Mouse (Mus musculus): ENCODE measurements around the gene Cyp39a1. TPM values are rescaled to one million over a fixed set of nuclear protein-coding genes. Genes with fewer than 3 reads are reported as not detected.
A peak's percentile ranks its signal among the peaks of the same experiment; 100 is the strongest.

Gene Cyp39a1
- polyA plus RNA-seq, 1 experiment = 1.7 TPM

DNA sequence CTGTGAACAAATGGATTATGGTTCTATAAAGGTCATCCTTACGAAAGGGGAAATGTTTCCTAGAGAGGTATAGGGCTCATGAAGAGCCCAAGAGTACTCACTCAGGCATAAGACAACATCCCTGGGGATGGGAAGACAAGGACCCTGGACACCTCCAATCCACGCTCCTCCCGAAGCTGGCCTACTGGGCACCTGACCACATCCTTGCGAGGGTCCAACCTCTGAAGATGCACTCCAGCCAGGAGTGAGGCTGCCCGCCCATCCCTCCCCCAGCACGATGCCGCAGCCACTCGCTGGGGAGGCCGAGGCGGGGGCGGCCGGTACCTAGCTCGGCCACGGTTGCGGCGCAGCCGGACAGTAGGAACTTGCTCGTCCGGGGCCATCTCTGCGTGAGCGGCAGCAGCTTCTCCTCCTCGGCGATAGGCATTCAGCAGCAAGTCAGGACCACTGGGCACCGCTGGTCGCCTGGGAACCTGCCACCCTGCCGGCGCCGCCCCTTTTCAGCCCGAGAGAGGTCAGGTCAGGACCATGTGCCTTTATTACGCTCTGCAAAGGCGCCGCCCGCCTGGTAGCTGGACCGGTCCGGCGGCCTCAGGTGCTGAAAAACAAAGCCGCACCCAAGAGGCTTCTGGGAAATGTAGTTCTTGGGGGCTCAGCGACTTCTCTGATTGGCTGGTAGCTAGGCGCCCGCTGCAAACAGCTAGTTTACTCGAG lies 492 bp upstream of the Cyp39a1 start, which contains the start of gene Slc25a27:
Gene Slc25a27 (minus strand): TSS at position 639 of the 714 bp plus-strand sequence.
- no peak within 1 kb of the TSS for H3ac ChIP-seq (ENCODE audit: control insufficient read depth, insufficient read length)
- peak within 1 kb of the TSS; percentile 89 for H3K4me2 ChIP-seq (ENCODE audit: low read depth)
- TF ChIP-seq POLR2A (IDR thresholded peaks at IDR 0.05; ENCODE audit: insufficient read length, low read depth) = peak; percentile 32
- no peak for TF ChIP-seq MAX (IDR thresholded peaks at IDR 0.05; ENCODE audit: low read depth)
- no peaks in the 10 kb centered on the region for H3K27me3 ChIP-seq (ENCODE audit: control insufficient read depth, insufficient read depth, insufficient read length)
- peak within 1 kb of the TSS; percentile 55 for H3K4me3 ChIP-seq
- H3K79me2 ChIP-seq (ENCODE audit: control insufficient read depth, insufficient read depth) = no peaks in the 10 kb centered on the region
- no peaks in the 10 kb centered on the region for H3K36me3 ChIP-seq (ENCODE audit: control insufficient read depth, insufficient read depth)

DNA sequence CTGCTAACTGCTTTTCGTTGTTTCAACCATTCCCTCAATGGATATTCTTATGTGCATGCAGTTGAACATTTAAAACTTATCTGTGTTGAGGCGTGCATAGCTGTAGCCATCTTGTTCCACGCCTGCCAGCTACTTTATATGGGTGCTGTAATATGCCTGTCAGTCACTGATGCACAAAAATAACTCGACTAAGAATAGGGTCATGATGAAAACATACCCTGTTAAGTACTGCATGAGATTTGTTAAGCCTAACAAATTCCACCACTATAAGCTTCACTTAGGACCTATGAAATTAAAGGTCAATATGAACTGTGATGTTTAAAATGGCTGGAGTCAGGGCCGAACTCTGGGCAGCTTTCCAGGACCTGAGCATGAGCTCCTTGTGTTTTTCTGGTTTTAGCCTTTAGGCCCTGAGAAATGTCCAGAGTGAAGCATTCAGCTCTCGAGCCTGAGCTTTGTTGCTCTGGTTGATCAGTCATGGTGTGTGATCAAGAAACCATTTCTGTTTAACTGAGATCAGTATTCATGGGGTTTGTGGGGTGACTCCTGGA lies 2.0 kb downstream of the Cyp39a1 start:
- Histone ChIP-seq H3K27me3 (ENCODE audit: control insufficient read depth, insufficient read depth, insufficient read length) (no peaks in the 10 kb centered on the region), H3ac (ENCODE audit: control insufficient read depth, insufficient read length) (no peak overlapping the region), H3K36me3 (ENCODE audit: control insufficient read depth, insufficient read depth) (no peaks in the 10 kb centered on the region), H3K4me3 (peak overlapping the region; percentile 55), H3K4me2 (ENCODE audit: low read depth) (peak overlapping the region; percentile 88), H3K79me2 (ENCODE audit: control insufficient read depth, insufficient read depth) (no peaks in the 10 kb centered on the region)
- no peak for TF ChIP-seq POLR2AphosphoS2 (IDR thresholded peaks at IDR 0.05; ENCODE audit: insufficient read length, low read depth)
- no peak for TF ChIP-seq SRF (IDR thresholded peaks at IDR 0.05; ENCODE audit: control insufficient read depth, insufficient read length, low read depth)
- no peak for TF ChIP-seq MAX (IDR thresholded peaks at IDR 0.05; ENCODE audit: low read depth)
- no peak for TF ChIP-seq POLR2A (IDR thresholded peaks at IDR 0.05; ENCODE audit: insufficient read length, low read depth)
- no peak for TF ChIP-seq REST (IDR thresholded peaks at IDR 0.05; ENCODE audit: insufficient read depth, insufficient read length)
- no peak for TF ChIP-seq USF1 (IDR thresholded peaks at IDR 0.05; ENCODE audit: low read depth)

DNA sequence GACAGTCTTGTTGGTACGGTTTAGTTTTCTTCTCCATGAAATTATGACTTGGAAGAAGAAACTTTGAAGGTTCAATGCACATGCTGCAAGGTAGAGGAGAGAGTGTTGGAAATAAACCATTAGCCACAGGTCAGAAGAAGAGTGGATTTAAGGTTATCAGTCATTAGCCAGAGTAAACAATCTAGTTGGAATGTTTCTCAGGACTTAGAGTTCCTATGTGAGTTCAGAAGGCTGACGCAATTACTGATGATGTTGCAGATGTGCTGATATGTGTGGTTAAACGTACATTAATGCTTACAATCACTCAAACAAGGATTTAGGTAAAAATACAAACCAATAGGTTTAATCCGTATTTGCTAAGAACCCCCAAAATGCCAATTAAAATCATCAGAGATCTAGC lies 4.7 kb downstream of the Cyp39a1 start:
- H3K4me2 ChIP-seq (ENCODE audit: low read depth) = no peak overlapping the region
- no peaks in the 10 kb centered on the region for H3K27me3 ChIP-seq (ENCODE audit: control insufficient read depth, insufficient read depth, insufficient read length)
- no peaks in the 10 kb centered on the region for H3K36me3 ChIP-seq (ENCODE audit: control insufficient read depth, insufficient read depth)
- H3K4me3 ChIP-seq = no peak overlapping the region
- H3K79me2 ChIP-seq (ENCODE audit: control insufficient read depth, insufficient read depth) = no peaks in the 10 kb centered on the region
- TF ChIP-seq CEBPB (IDR thresholded peaks at IDR 0.05; ENCODE audit: insufficient read depth, poor library complexity, severe bottlenecking) = no peak
- no peak overlapping the region for H3ac ChIP-seq (ENCODE audit: control insufficient read depth, insufficient read length)

DNA sequence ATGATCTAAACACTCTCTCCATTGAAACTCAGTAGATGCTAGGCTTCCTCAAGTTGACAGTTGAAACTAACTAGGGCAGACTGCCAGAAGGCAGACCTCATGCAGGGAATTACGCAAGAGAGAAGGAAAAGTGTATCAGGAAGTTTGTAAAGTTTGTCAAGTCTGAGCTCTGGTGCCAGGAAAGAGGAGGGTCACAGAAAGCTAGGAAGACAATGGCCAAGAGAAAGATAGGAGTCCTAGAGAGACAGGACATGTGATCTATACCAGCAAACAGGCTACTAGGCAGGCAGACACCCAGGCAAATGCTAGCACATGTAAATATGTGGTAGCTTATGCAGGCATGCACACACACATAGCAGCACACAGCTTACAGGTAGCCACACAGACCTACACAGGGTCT lies 8.0 kb downstream of the Cyp39a1 start:
- no peaks in the 10 kb centered on the region for H3K27me3 ChIP-seq (ENCODE audit: control insufficient read depth, insufficient read depth, insufficient read length)
- H3K79me2 ChIP-seq (ENCODE audit: control insufficient read depth, insufficient read depth) = no peaks in the 10 kb centered on the region
- H3ac ChIP-seq (ENCODE audit: control insufficient read depth, insufficient read length) = no peak overlapping the region
- no peaks in the 10 kb centered on the region for H3K36me3 ChIP-seq (ENCODE audit: control insufficient read depth, insufficient read depth)
- no peak overlapping the region for H3K4me2 ChIP-seq (ENCODE audit: low read depth)
- TF ChIP-seq CEBPB (IDR thresholded peaks at IDR 0.05; ENCODE audit: insufficient read depth, poor library complexity, severe bottlenecking) = peak; percentile 78; the same call in 1 of the 2 replicates
- no peak for TF ChIP-seq POLR2AphosphoS2 (IDR thresholded peaks at IDR 0.05; ENCODE audit: insufficient read length, low read depth)
- no peak overlapping the region for H3K4me3 ChIP-seq

DNA sequence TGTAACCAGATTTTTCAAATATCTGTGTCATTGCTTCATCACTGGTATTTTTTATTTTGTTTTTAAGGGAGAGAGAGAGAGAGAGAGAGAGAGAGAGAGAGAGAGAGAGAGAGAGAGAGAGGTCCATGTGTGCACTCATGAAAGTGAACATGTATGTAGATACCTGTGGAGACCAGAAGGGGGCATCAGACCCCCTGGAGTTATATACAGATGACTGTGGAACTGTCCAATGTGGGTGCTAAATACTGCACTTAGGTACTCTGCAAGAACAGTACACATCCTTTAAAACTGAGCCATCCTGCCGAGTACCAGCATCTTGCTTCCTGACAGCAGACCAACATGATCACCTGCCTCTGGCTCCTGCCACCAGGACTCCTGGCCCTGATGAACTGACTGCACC lies 9.0 kb downstream of the Cyp39a1 start:
- no peak for TF ChIP-seq SRF (IDR thresholded peaks at IDR 0.05; ENCODE audit: control insufficient read depth, insufficient read length, low read depth)
- no peak for TF ChIP-seq TCF12 (IDR thresholded peaks at IDR 0.05; ENCODE audit: insufficient read depth, poor library complexity, severe bottlenecking)
- TF ChIP-seq CEBPB (IDR thresholded peaks at IDR 0.05; ENCODE audit: insufficient read depth, poor library complexity, severe bottlenecking) = no peak
- no peak for TF ChIP-seq TCF3 (IDR thresholded peaks at IDR 0.05; ENCODE audit: insufficient read length, low read depth)
- TF ChIP-seq MAX (IDR thresholded peaks at IDR 0.05; ENCODE audit: low read depth) = no peak
- TF ChIP-seq REST (IDR thresholded peaks at IDR 0.05; ENCODE audit: insufficient read depth, insufficient read length) = no peak
- TF ChIP-seq MYOD1 (IDR thresholded peaks at IDR 0.05; ENCODE audit: control insufficient read depth in 1 of 3, insufficient read length in 2 of 3, low read depth in 2 of 3) = no peak
- no peak for TF ChIP-seq POLR2AphosphoS2 (IDR thresholded peaks at IDR 0.05; ENCODE audit: insufficient read length, low read depth)
- TF ChIP-seq POLR2A (IDR thresholded peaks at IDR 0.05; ENCODE audit: insufficient read length, low read depth) = no peak
- no peak for TF ChIP-seq MYOG (IDR thresholded peaks at IDR 0.05; ENCODE audit: control insufficient read depth in 1 of 3, insufficient read depth in 1 of 3, insufficient read length in 2 of 3, low read depth in 2 of 3)
- no peak for TF ChIP-seq E2F4 (IDR thresholded peaks at IDR 0.05; ENCODE audit: insufficient read depth)
- TF ChIP-seq USF1 (IDR thresholded peaks at IDR 0.05; ENCODE audit: low read depth) = no peak
- Histone ChIP-seq H3K4me2 (ENCODE audit: low read depth) (no peak overlapping the region), H3K27me3 (ENCODE audit: control insufficient read depth, insufficient read depth, insufficient read length) (no peaks in the 10 kb centered on the region), H3K4me3 (no peak overlapping the region), H3K36me3 (ENCODE audit: control insufficient read depth, insufficient read depth) (no peaks in the 10 kb centered on the region), H3ac (ENCODE audit: control insufficient read depth, insufficient read length) (no peak overlapping the region), H3K79me2 (ENCODE audit: control insufficient read depth, insufficient read depth) (no peaks in the 10 kb centered on the region)

- no peak overlapping the region for H3K4me2 ChIP-seq (ENCODE audit: low read depth)
- H3K27me3 ChIP-seq (ENCODE audit: control insufficient read depth, insufficient read depth, insufficient read length) = no peaks in the 10 kb centered on the region
- H3ac ChIP-seq (ENCODE audit: control insufficient read depth, insufficient read length) = no peak overlapping the region
- H3K4me3 ChIP-seq = no peak overlapping the region
- TF ChIP-seq CEBPB (IDR thresholded peaks at IDR 0.05; ENCODE audit: insufficient read depth, poor library complexity, severe bottlenecking) (no peak), MYOG (IDR thresholded peaks at IDR 0.05; ENCODE audit: control insufficient read depth in 1 of 3, insufficient read depth in 1 of 3, insufficient read length in 2 of 3, low read depth in 2 of 3) (no peak), POLR2A (IDR thresholded peaks at IDR 0.05; ENCODE audit: insufficient read length, low read depth) (no peak), MAX (IDR thresholded peaks at IDR 0.05; ENCODE audit: low read depth) (no peak), E2F4 (IDR thresholded peaks at IDR 0.05; ENCODE audit: insufficient read depth) (no peak), REST (IDR thresholded peaks at IDR 0.05; ENCODE audit: insufficient read depth, insufficient read length) (no peak), USF1 (IDR thresholded peaks at IDR 0.05; ENCODE audit: low read depth) (no peak), POLR2AphosphoS2 (IDR thresholded peaks at IDR 0.05; ENCODE audit: insufficient read length, low read depth) (no peak), SRF (IDR thresholded peaks at IDR 0.05; ENCODE audit: control insufficient read depth, insufficient read length, low read depth) (no peak), MYOD1 (IDR thresholded peaks at IDR 0.05; ENCODE audit: control insufficient read depth in 1 of 3, insufficient read length in 2 of 3, low read depth in 2 of 3) (no peak)
- H3K36me3 ChIP-seq (ENCODE audit: control insufficient read depth, insufficient read depth) = no peaks in the 10 kb centered on the region
- no peaks in the 10 kb centered on the region for H3K79me2 ChIP-seq (ENCODE audit: control insufficient read depth, insufficient read depth)
Measured at GRCm38 (mm10) chr17:43677317-43677716, 10.1 kb downstream of the Cyp39a1 start.
